Mouse (Mus musculus): ENCODE results near the gene Hoxb9. TPM values are rescaled to one million over a fixed set of nuclear protein-coding genes. Genes with fewer than 3 reads are reported as not detected.

The Hoxb9 gene
- polyA plus RNA-seq, 1 experiment from 2014 or later = 0.08 TPM

- TF ChIP-seq CTCF (IDR thresholded peaks at IDR 0.05; ENCODE audit: low read depth) = no peak
- peak; percentile 48 for DNase-seq
- H3K4me2 ChIP-seq = peak overlapping the region; percentile 84
- peaks cover 65% of the 10 kb centered on the region for H3K27me3 ChIP-seq (ENCODE audit: insufficient read depth, low read length)
- H3K4me3 ChIP-seq (ENCODE audit: low read depth, low read length) = peak overlapping the region; percentile 72
- WGBS = 32% methylated on average over 6 of the region's 6 CpGs
- no peak for ATAC-seq (ENCODE audit: insufficient read depth)
- H3K36me3 ChIP-seq (ENCODE audit: insufficient read depth) = peaks cover 14% of the 10 kb centered on the region
- peak overlapping the region; percentile 99 for H3K9ac ChIP-seq
- no peaks in the 10 kb centered on the region for H3K9me3 ChIP-seq (ENCODE audit: low read depth, low read length)
- peak overlapping the region; percentile 100 for H3K27ac ChIP-seq (ENCODE audit: low read depth)
- no peaks in the 10 kb centered on the region for H3K4me1 ChIP-seq (ENCODE audit: insufficient read depth)
Measured at GRCm38 (mm10) chr11:96305505-96306182, 34.4 kb downstream of the Hoxb9 start.

GRCm38 (mm10) chr11:96306183-96306907, 35.1 kb downstream of the Hoxb9 start:
- H3K27ac ChIP-seq (ENCODE audit: low read depth) = peak overlapping the region; percentile 100
- H3K9ac ChIP-seq = peak overlapping the region; percentile 99
- no peak for TF ChIP-seq CTCF (IDR thresholded peaks at IDR 0.05; ENCODE audit: low read depth)
- peaks cover 65% of the 10 kb centered on the region for H3K27me3 ChIP-seq (ENCODE audit: insufficient read depth, low read length)
- H3K4me3 ChIP-seq (ENCODE audit: low read depth, low read length) = peak overlapping the region; percentile 72
- peak overlapping the region; percentile 84 for H3K4me2 ChIP-seq
- H3K4me1 ChIP-seq (ENCODE audit: insufficient read depth) = no peaks in the 10 kb centered on the region
- no peak for ATAC-seq (ENCODE audit: insufficient read depth)
- DNase-seq = peak; percentile 43
- WGBS = 20% methylated on average over 7 of the region's 7 CpGs
- H3K36me3 ChIP-seq (ENCODE audit: insufficient read depth) = peaks cover 14% of the 10 kb centered on the region
- H3K9me3 ChIP-seq (ENCODE audit: low read depth, low read length) = no peaks in the 10 kb centered on the region

- Histone ChIP-seq H3K9me3 (ENCODE audit: low read depth, low read length) (no peaks in the 10 kb centered on the region), H3K27me3 (ENCODE audit: insufficient read depth, low read length) (peaks cover 64% of the 10 kb centered on the region), H3K4me1 (ENCODE audit: insufficient read depth) (no peaks in the 10 kb centered on the region), H3K27ac (ENCODE audit: low read depth) (peak overlapping the region; percentile 100), H3K9ac (peak overlapping the region; percentile 99), H3K4me3 (ENCODE audit: low read depth, low read length) (peak overlapping the region; percentile 72), H3K4me2 (peak overlapping the region; percentile 84), H3K36me3 (ENCODE audit: insufficient read depth) (peaks cover 14% of the 10 kb centered on the region)
- TF ChIP-seq CTCF (IDR thresholded peaks at IDR 0.05; ENCODE audit: low read depth) = no peak
- 17% methylated on average over 13 of the region's 13 CpGs for WGBS
- DNase-seq (no peak), ATAC-seq (ENCODE audit: insufficient read depth) (no peak)
Measured at GRCm38 (mm10) chr11:96306908-96307269, 35.6 kb downstream of the Hoxb9 start.

GRCm38 (mm10) chr11:96308763-96309162, 37.5 kb downstream of the Hoxb9 start:
- 19% methylated on average over 4 of the region's 4 CpGs for WGBS
- H3K4me1 ChIP-seq (ENCODE audit: insufficient read depth) = no peaks in the 10 kb centered on the region
- peak overlapping the region; percentile 99 for H3K9ac ChIP-seq
- peaks cover 14% of the 10 kb centered on the region for H3K36me3 ChIP-seq (ENCODE audit: insufficient read depth)
- H3K27ac ChIP-seq (ENCODE audit: low read depth) = peak overlapping the region; percentile 100
- H3K9me3 ChIP-seq (ENCODE audit: low read depth, low read length) = no peaks in the 10 kb centered on the region
- no peak for DNase-seq
- peak overlapping the region; percentile 84 for H3K4me2 ChIP-seq
- TF ChIP-seq CTCF (IDR thresholded peaks at IDR 0.05; ENCODE audit: low read depth) = no peak
- H3K4me3 ChIP-seq (ENCODE audit: low read depth, low read length) = peak overlapping the region; percentile 72
- H3K27me3 ChIP-seq (ENCODE audit: insufficient read depth, low read length) = peaks cover 63% of the 10 kb centered on the region
- no peak for ATAC-seq (ENCODE audit: insufficient read depth)

GRCm38 (mm10) chr11:96309288-96309687, 38.0 kb downstream of the Hoxb9 start:
- Histone ChIP-seq H3K27me3 (ENCODE audit: insufficient read depth, low read length) (peaks cover 62% of the 10 kb centered on the region), H3K4me2 (peak overlapping the region; percentile 84), H3K9ac (peak overlapping the region; percentile 99), H3K9me3 (ENCODE audit: low read depth, low read length) (no peaks in the 10 kb centered on the region), H3K36me3 (ENCODE audit: insufficient read depth) (peaks cover 14% of the 10 kb centered on the region), H3K4me1 (ENCODE audit: insufficient read depth) (0 out of 2 replicates have a peak, but pooled peaks cover 2% of the 10 kb centered on the region), H3K4me3 (ENCODE audit: low read depth, low read length) (peak overlapping the region; percentile 72), H3K27ac (ENCODE audit: low read depth) (peak overlapping the region; percentile 100)
- ATAC-seq (ENCODE audit: insufficient read depth) = peak; percentile 60
- TF ChIP-seq CTCF (IDR thresholded peaks at IDR 0.05; ENCODE audit: low read depth) = peak; percentile 22; the same call in 1 of the 2 replicates
- 20% methylated on average over 4 of the region's 4 CpGs for WGBS
- peak; percentile 90 for DNase-seq

- Histone ChIP-seq H3K9ac (peak overlapping the region; percentile 99), H3K27ac (ENCODE audit: low read depth) (peak overlapping the region; percentile 100), H3K9me3 (ENCODE audit: low read depth, low read length) (no peaks in the 10 kb centered on the region), H3K4me1 (ENCODE audit: insufficient read depth) (0 out of 2 replicates have a peak, but pooled peaks cover 2% of the 10 kb centered on the region), H3K27me3 (ENCODE audit: insufficient read depth, low read length) (peaks cover 53% of the 10 kb centered on the region), H3K4me2 (peak overlapping the region; percentile 84), H3K4me3 (ENCODE audit: low read depth, low read length) (peak overlapping the region; percentile 72), H3K36me3 (ENCODE audit: insufficient read depth) (peaks cover 8% of the 10 kb centered on the region; the same call in 1 of the 2 replicates)
- WGBS = 15% methylated on average over 20 of the region's 20 CpGs
- no peak for TF ChIP-seq CTCF (IDR thresholded peaks at IDR 0.05; ENCODE audit: low read depth)
- DNase-seq = peak; percentile 55
- ATAC-seq (ENCODE audit: insufficient read depth) = no peak
Measured at GRCm38 (mm10) chr11:96310183-96310938, 39.1 kb downstream of the Hoxb9 start.
